Mouse (Mus musculus) adrenal gland, adult 8-10 months (tissue): ENCODE data around the gene Ccdc170. TPM values are rescaled to one million over a fixed set of nuclear protein-coding genes. Genes with fewer than 3 reads are reported as not detected.
"Not testable (repeated sequence)": the region's sequence is repeated elsewhere in the genome, so short reads cannot be mapped to it uniquely, and the experiment has no call there.

Source experiments
- DNase-seq: peaks from one replicate; pipeline ENCODE4 v3.0.0; 2022
- total RNA-seq, 4 experiments: library from RNA; stranded (reverse); gene quantifications; 2 replicates each; pipeline ENCODE4 v1.2.4; 2022

The Ccdc170 gene
- total RNA-seq, 4 experiments from 2014 or later = 0.44 to 1.7 (median 0.69) TPM

GRCm38 (mm10) chr10:4600796-4601474 lies 118.6 kb downstream of the Ccdc170 start:
- no peak for DNase-seq

- DNase-seq = not testable (repeated sequence)
Measured at GRCm38 (mm10) chr10:4601612-4602011, 119.3 kb downstream of the Ccdc170 start.

GRCm38 (mm10) chr10:4602466-4602865 lies 120.2 kb downstream of the Ccdc170 start:
- no peak for DNase-seq

- peak; percentile 29 for DNase-seq
Measured at GRCm38 (mm10) chr10:4604527-4605209, 122.4 kb downstream of the Ccdc170 start.

GRCm38 (mm10) chr10:4610234-4610633 lies 127.9 kb downstream of the Ccdc170 start:
- DNase-seq = no peak

GRCm38 (mm10) chr10:4611386-4612155 lies 129.3 kb downstream of the Ccdc170 start, which contains the start of gene Esr1:
TSS of gene Esr1 (plus strand) at chr10:4611593.
- peak; percentile 30 for DNase-seq

Other genes starting within 250 kb of the Ccdc170 start
- 10 to 100 TPM; 17.0 to 22.1 (median 19.2) TPM for gene Akap12, start 216.1 kb upstream of the Ccdc170 start, total RNA-seq
- gene Zbtb2, start 94.4 kb upstream of the Ccdc170 start, total RNA-seq = 10 to 100 TPM in 1 of 4 experiments, 1 to 10 TPM in 3; 9.2 to 10.1 (median 9.5) TPM
- gene Rmnd1, start 50.1 kb upstream of the Ccdc170 start, total RNA-seq = 10 to 100 TPM; 39.8 to 49.9 (median 41.7) TPM
- 10 to 100 TPM; 15.6 to 20.7 (median 16.7) TPM for gene Armt1, start 50.0 kb upstream of the Ccdc170 start, total RNA-seq
- gene Esr1, start 129.1 kb downstream of the Ccdc170 start, total RNA-seq = 10 to 100 TPM; 27.6 to 36.1 (median 30.4) TPM